Mouse (Mus musculus) thymus, postnatal 10 days (tissue): Measurements from ENCODE around the gene Mtss1l.

Source experiments
- DNase-seq, 2 experiments: peaks; one replicate each; pipeline ENCODE4 v3.0.0; 2021; ENCODE audit warnings: low spot score in 2 of 2

Gene Mtss1l

DNA sequence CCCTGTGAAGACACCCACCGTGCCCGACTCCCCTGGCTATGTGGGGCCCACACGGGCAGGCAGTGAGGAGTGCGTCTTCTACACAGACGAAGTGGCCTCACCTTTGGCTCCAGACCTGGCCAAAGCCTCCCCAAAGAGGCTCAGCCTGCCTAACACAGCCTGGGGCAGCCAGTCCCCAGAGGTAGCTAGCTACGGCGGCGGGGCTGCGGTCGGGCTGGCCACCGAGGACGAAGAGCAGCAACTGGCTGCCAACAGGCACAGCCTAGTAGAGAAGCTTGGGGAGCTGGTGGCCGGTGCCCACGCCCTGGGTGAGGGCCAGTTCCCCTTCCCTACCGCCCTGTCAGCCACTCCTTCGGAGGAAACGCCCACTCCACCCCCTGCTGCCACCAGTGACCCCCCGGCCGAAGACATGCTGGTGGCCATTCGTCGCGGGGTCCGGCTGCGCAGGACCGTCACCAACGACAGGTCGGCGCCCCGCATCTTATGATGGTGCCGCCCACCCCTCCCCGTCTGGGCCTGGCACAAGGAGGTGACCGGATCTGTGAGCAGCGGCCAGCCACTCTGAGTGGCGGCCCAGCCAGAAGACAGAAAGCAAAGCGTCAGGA, 17.4 kb downstream of the Mtss1l start:
- no peak for DNase-seq

DNA sequence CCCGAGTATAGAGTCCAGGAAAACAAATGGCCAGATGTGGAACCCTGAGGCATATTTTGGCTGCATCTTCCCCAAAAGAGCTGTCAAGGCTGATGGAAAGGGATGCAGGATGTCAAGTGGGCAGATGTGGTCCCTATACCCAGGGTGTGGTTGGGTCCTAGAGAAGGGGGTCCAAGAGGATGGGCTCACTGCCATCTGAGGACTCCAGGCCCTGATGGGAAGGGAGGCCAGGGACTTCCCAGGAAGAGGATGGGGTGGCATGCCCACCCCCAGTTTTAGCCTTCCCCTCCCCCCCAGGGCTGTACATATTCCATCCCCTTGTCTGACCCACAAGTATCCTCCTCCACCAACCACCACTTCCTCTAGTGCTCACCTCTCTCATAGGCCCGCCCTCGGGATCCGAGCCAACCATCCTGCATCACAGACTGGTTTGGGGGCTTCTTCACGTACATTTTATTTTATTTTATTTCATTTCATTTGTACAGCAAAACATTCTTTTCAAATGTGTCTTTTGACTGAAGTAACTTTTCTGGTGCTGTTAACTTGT, 19.4 kb downstream of the Mtss1l start:
- DNase-seq: no peak

DNA sequence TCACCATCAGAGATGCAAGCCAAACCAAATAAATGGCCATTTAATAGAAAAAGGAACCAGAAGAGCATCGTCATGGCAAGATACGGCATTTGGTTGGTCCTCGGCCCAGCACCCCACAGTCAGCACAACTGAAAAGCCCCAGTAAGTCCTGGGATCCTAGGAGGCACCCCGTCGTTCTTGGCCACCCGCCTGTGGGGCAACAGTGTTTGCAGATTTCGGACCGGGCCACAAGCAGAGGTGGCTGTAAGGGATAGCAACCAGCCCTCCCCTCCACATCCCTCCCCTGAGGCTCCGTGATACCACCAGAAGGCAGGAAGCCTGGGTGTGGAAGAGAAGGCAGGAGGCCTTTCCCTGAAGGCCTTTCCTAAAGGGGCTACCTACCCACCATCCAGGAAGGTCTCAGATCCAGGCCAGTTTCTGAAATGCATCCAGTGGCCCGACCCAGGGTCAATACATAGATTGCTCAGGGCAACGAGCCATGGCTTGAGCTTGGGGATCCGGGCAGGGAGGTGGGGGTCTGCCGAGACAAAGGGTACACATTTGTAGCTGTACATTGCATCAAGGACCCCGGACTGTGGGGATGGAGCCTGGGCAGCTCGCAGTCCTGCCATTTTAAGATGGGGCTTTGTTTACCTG, 20.7 kb downstream of the Mtss1l start:
- DNase-seq: no peak

DNA sequence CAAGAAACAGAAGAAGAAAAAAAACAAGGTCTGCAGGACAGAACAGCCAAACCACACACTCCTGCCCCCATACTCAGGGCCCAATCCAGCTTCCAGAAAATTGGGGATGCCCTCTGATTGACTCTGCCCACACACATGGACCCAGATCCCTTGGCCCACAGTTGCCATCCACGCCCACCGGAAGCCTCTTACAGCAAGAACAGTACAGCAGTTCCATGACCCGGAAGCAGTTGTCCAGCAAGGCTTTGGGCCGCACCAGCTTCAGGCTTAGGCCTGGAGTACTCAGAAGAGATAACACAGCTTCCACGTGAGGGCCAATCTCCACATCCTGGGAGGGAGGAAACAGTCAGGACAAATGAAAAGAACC, 21.2 kb downstream of the Mtss1l start:
- no peak for DNase-seq

DNA sequence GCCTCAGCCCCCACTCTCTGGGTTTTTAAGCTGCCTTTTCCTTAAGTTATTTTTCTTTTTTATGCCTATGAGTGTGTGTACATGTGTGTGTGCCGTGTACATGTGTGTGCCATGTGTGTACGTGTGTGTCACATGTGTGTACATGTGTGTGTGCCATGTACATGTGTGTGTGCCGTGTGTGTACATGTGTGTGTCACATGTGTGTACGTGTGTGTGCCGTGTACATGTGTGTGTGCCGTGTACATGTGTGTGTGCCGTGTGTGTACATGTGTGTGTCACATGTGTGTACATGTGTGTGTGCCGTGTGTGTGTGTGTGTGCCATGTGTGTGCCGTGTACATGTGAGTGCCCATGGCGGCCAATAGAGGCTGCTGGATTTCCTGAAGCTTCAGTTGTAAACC, 23.9 kb downstream of the Mtss1l start:
- no peak for DNase-seq

DNA sequence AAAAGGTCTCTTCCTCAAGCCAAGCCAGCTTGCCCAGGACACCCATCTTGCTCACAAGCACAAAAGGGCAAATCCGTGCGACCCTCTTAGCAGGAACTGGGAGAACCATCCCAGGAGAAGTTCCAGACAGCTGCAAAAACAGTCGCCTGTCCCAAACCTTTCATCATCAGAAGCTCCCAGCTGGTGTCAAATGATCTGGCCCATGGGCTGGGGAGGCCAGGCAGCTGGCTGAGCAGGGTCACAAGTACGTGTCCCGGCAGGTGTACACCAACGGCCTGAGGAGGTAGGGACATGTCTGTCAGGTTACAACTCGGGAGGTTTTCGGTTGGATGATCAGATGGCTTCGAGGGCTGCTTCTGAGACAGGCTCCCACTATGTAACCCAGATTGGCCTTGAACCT, 25.4 kb downstream of the Mtss1l start:
- no peak for DNase-seq

DNA sequence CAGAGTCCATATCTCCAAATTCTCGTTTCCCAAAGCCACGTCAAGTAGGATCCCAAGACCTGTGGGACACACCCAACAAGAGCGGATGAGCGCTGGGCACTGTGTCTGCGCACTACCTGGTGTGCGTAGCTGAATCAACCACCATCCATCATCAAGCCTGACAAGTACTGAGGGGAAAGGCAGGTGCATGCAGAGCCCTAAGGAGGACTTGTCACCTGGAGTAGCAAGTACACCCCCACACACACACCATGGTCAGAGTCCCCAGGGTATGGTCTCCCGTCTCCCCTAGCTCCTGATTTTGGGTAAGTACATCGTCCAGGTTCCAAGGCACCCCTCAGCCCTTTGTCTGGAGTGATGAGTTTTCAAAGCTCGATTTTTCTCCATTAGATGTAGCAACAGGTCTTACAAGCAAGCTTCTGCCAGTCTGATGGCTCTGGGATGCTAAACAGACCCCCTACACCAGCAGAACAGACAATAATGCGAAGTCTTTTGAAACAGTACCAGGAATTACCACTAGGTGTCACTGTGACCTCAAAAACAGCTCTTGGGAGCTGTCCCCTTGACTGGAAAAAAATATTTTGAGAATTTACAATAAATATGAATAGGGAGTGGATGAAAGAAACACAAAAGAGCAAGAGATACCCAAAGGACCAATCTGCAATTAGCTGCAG, 28.4 kb downstream of the Mtss1l start:
- DNase-seq: peak in 1 of 2 experiments; percentile 71

DNA sequence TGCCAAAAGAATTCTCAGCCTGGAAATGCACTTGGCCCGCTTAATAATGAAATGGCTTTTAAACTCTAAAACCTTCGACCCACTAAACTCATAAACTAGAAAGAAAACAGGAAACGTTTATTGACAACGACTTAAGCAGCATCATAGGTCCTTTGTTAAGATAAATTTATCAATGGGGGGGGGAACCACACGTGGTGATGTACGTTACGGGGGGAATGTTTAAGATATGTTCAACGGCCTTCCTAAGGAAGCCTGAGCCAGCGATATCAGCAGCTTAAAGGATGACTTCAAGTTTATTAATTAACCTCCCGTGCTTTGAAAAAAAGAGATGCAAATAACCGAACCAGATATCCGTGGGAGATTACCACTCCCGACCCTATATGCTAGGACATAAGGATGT, 29.0 kb downstream of the Mtss1l start:
- no peak for DNase-seq

DNA sequence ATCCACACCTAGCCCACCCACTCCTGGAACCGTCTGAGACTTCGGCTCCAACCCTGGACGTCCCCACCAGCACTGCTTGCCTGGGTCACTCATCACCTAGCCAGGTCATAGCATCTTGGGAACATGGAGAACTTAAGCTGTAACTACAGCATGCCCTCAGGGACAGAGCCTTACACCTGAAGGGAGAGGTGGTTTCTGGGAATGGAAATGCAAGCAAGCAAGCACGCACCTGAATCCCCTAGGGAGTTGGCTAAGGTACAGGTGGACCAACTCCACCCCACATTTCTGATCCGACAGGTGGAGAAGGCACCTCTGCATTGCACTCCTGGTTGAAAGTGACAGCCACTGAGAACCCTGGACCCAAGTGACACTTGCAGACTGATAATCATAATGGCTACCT, 30.2 kb downstream of the Mtss1l start:
- DNase-seq: no peak

DNA sequence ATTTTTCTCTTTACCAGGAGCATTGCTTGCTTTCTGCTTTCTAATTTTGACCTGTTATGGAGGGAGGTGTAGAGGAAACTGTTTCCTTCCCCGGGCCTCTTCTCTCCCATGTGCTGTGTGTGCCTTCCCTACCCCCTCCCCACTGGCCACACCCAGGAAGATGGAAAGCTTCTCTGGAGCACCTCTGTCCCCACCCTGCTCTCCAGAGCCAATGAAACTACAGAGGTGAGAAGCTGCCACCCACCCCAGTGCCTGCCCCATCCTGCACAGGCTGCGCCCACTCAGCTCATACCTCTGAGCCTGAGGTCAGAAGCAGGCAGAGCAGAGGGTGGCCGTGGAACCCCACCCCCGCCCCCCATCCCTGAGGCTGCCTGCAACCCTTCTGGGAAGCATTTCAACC, 33.4 kb downstream of the Mtss1l start:
- no peak for DNase-seq

DNA sequence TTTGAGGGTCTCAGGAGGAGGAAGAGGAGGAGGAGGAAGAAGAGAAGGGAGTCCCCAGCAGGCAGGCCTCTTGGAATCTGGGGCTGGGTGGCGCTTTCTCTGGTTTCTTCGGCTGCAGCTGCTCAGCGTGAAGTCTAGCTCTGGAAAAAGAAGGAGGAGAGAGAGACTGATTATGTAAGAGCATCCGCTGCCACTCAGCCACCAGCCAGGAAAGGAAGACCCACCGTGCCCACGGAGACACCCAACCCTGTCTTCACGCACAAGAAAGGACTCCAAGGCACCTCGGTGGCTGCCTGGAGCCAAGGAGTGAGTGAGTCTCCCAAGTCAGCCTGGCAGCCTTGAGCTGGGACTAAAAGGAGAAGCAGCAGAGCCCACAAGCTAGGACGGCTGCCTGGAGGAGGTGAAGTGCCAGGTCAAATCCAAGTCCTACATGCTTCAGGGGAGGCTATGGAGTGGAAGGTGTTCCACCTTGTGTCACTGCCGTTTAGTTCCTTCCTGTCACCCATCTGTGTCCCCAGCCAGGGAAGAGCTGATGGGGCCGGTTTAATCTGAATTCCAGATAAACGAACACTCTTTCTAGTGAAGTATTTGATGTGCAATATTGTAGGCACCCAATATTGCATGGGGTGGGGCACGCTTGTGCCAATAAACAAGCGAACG, 34.4 kb downstream of the Mtss1l start:
- no peak for DNase-seq

DNA sequence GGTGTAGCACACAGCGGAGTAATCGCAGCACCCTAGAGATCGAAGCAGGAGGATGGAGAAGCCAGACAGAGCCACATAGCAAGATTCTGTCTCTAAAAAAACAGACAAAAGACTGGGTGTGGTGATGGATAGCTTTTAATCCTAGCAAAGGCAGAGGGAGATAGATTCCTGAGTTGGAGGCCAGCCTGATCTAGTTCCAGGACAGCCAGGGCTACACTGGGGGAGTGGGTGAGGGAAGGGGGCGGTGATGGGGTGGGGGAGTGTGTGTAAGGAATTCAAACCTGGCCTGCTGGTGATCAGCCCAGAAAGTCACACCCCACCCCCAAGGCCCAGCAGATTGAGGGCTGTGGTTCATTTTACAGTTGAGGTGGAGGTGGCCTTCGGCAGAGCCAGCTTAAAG, 34.9 kb downstream of the Mtss1l start:
- DNase-seq: no peak

DNA sequence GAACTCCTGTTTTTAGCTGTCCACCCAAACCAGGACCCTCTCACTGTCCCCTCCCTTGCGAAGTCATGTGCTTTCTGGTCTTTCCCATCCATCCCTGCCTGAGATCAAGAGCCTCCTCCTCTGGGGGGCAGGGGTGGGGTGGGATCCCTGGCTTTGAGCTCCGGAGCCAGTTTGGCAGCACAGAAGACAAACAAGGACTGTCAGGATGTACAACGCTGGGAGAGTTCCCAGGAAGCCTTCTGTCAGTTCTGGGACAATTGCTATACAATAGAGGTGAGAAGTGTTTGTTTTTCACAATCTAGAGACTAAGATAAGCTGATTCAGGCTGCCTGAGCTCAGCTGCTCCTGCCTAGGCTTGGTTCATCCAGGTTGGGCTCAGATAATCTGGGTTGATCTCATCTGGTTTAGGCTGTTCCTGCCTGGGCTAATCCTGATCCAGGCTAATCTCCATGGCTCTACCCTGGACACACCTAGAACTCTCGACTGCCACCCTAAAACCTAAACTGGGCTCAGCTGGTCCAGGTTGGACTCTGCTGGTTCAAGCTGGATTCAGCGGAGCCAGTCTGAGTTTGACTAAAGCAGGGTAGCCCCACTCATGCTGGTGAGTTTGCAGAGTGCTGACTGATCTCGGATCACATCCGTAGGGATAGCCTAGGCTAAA, 39.1 kb downstream of the Mtss1l start:
- no peak for DNase-seq

DNA sequence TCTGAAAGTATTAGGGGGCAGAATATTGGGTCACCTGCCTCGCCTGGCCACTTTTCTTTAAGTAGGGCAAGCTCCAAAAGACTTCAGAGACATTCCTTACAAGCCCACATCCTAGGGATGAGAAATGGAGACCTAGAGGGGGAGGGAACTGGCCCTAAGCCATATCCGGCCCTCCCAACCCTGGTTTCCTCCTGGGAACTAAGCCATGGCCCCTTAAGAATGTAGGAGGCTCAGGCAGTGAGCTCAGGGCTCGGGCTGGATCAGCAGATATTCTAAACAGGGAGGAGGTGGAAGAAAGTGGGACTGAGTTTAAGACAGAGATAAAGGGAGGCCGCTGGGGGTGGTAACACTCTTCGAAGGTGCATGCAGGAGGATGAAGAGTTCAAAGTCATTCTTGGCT, 39.9 kb downstream of the Mtss1l start:
- DNase-seq: no peak

DNA sequence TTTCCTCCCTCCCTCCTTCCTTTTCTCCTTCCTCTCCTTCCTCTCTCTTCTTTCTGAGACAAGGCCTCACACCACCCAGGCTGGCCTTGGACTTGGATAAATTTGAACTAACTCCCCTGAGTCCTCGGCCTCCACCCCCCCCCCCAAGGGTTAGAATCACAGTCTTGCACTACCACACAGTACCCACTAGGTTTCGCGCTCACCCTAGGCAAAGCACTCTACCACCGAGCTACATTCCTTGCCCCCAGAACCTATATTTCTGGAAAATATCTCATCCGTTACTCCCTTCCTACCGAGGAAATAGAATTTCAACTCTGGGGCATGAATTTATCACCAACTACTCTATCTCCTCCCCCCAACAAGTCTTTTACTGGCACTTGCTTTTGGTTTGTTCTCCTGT, 40.7 kb downstream of the Mtss1l start:
- no peak for DNase-seq

DNA sequence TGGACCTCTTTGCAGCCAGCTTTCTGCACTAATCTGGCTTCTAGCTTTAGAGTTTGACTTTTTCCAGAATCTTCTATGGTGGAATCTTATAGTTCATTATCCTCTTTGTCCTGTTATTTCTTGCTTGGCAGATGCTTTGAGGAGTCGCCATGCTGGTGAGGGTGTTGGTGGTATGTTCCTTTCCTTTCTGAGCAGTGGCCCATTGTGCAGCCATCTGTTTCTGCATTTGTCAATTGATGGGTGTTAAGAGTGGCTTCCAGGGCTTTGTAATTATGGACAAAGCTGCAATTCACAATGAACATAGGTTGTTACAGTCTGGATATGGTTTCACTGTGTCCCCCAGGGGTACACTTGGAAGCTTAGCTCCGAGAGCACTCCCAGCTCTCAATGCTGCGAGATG, 43.4 kb downstream of the Mtss1l start:
- DNase-seq: no peak

DNA sequence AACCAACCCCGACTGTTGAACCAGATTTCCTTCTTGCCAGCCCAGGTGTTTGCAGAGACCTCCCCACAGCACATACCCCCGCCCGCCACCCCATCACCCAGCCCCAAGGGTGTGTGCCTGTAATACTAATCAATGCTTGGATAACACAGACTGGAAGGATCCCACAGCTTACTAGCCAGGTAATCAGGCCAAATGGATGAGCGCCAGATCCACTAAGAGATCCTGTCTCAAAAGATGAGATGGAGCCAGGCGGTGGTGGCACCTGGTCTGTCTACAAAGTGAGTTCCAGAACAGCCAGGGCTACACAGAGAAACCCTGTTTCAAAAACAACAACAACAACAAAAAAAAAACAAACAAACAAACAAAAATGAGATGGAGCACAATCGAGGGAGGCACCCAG, 46.0 kb downstream of the Mtss1l start:
- no peak for DNase-seq

DNA sequence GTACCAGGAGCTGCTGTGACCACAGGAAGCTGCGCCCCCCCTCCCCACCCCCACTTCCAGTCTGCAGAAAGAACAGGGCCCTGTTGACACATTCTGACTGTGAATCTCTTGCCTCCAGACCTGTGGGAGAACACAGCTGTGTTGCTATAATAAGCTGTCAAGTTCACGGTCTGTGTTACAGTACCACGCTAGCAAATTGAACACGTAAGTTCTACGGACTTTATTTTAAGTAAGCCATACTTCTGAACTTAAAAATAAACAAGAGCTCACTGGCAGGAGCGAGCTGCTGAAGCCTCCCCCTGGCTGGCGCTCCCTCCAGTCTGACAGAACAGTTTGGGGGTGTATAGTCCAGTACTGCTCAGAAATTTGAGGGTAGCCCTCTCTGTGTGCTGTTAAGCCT, 51.2 kb downstream of the Mtss1l start:
- no peak for DNase-seq

DNA sequence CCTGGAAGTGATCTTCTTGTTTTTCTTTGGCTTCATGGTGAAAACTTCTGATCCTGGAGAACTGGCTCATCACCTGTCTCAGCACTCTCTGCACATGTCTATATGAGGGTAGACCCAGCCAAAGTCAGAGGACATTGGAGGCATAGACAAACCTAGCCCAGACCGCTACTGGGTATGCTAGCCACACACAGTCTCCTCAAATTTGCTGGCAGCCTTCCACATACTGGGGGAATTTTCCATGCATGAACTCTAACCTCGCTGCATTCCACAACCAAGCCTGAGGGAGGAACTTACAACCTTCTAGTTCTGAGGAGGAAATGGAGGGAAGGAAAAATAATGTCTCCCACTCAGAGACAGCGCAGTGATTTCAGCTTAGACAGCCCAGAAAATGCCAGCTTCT, 52.8 kb downstream of the Mtss1l start:
- DNase-seq: no peak

DNA sequence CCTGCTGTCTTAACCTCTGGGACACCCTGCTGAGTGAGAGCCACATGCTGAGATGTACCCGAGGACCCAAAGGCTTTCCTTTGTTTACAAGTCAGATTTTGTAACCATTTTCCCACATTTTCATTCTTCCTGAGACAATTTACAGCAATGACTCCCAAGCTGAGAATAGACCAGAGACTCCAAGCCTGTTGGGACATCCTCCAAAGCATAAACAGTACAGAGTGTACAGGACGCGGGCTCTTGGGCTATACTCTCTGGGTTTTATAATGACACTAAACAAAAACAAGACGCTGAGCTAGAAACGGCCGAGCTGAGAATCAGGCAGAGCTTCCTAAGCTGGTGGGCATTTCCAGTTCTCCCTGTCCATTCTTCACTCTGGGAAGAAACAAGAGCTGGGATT, 53.4 kb downstream of the Mtss1l start:
- DNase-seq: no peak

DNA sequence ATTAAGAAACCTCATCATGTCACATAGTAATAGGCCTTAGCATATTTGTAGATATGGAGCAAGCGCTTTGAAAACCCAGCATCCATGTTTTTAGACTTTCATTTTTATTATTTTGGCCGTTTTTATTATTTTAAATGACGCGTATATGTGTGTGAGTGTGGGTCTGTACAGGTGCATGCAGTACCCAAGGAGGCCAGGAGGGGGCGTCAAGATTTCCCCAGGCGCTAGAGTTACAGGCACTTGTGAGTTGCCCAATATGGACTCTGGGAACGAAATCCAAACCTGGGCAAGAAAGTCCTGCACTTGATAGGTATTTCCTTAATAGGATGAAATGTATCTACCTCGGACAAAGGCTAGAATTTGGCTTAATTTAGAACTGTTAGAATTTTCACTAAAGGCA, 54.0 kb downstream of the Mtss1l start:
- no peak for DNase-seq

DNA sequence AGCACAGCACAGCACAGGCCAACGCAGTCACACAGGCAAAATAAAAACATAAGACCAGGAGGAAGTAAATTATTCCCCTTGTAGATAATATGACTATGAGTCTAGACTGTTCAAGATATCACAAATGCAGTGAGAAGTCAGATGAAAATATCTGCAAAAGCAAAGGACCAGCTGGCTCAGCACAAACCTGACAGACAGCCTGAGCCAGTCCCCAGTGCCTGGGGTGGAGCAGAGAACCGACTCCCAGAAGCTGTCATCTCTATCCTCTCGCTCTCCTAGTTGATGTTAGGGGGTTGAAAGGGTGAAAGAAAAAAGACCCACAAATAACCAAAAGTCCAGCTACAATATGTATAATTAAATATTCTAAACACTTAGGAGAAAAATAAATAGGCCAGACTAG, 54.4 kb downstream of the Mtss1l start:
- DNase-seq: no peak
